Mouse (Mus musculus): ENCODE measurements around the gene Hebp1.

Gene Hebp1

DNA sequence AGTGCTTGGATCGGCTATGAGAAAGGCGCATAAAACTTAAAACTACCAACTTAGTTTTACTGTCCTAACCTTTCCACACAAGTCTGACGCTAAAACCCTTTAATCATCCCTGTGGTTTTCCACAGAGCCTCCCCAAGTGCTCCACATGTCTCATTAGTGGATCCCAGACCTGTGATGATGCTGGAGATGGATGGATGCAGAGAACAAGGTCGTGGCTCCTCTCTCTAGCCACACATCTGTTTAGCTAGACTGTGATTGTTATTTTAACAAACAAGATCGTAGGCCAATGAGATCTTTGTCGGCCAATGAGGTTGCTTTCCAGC, 84.7 kb downstream of the Hebp1 start:
- no peak for DNase-seq (ENCODE audit: low spot score)

DNA sequence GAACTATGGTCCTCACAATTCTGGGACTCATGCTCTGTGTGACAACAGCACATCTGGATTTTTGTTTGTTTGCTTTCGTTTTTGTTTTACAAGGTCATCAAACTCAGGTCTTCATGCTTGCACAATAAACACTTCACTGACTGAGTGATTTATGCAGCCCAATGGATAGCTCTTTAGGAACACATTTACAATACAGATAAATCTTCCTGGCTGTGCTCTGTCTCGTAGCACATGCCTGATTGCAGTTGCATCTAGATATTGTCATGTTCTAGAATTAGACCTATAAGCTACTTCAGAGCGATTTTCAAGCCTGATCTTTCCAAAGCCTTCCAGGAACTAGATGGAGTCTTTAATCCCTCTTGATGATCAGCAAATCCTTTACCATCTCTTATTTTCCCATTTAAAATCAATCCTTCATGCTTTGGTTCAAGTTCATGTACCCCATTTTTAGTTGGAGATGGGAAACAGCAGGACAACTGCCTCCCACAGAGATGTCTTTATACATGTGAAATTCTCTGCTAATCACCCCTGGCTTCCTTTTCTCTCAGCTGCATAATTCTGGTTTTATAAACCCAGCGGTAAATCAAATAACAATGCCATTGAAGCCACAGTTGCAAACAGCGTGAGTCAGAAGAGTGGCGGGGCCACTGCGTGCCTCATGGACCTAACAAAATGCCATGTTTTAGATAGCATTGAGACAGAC, 85.3 kb downstream of the Hebp1 start:
- DNase-seq (ENCODE audit: low spot score) = no peak

DNA sequence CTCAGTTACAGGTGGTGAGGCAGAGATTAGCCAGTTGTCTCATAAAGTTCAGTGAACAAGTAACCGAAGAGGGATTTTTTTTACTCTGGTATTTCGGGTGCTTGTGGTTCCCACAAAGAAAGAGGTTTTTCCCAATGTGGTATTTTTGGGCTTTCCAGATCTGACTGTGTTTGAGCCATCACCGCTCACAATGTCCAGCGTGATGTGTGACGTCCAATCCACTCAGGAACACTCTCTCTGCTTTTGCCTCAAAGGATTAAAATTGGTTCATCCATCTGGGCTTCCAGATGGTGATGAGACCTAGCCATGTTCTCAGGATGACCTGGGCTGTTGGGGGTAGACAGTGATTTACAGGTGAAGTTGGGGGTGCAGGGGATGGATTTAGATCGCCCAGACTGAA, 90.8 kb downstream of the Hebp1 start:
- no peak for DNase-seq (ENCODE audit: low spot score)

DNA sequence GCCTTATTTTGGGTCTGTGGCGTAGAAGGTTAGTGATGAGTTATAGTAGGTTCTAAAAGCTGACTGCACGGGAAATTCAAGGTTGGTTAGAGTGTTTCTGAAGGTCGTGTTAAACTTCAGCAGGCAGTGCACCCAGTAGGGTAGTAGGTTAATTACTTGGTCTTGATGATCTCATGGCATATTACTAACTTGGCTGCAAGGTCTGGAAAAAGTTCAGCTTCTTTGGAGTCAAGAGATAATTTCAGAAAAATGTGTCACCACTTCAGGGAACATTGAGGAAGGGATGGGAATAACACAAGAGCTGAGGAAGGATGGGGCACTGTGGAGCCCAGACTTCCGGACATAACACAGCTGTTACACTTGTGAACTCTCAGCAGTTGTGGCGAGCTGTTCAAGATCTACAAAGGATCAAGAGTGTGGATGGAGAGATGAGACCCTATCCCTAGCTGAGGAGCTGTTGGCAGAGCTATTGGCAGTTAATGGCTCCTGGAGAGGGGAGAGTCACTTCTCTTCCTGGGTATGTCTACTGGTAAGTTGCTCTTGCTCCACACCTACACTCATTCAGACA, 95.0 kb downstream of the Hebp1 start:
- no peak for DNase-seq (ENCODE audit: low spot score)

DNA sequence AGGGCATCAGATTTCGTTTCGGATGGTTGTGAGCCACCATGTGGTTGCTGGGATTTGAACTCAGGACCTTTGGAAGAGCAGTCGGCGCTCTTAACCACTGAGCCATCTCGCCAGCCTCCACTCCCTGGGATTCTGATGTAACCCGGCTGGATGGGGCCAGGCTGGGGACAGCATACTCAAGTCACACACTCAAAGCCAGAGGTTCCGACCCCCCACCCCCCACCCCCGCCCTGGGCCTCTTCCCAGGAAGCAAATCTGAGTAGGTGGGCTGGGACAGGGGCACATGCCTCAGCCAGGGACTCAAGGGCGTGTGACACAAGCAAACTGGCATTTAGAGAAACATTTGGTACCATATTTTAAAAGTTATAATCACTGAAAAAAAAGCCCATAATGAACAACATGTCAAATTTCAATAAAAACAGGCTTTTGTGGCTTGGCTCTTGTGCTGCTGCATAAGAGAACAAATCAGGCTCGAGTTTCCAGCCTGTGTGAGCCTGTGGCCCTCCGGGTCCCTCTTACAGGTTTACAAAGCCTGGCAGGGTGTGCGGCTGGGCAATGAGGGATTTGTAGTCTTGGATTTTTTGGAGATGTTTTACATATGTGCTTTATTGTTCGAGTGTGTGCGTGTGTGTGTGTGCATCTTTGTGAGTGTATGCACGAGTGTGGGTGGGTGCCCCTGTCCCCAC, 96.9 kb downstream of the Hebp1 start:
- DNase-seq (ENCODE audit: low spot score) = no peak

DNA sequence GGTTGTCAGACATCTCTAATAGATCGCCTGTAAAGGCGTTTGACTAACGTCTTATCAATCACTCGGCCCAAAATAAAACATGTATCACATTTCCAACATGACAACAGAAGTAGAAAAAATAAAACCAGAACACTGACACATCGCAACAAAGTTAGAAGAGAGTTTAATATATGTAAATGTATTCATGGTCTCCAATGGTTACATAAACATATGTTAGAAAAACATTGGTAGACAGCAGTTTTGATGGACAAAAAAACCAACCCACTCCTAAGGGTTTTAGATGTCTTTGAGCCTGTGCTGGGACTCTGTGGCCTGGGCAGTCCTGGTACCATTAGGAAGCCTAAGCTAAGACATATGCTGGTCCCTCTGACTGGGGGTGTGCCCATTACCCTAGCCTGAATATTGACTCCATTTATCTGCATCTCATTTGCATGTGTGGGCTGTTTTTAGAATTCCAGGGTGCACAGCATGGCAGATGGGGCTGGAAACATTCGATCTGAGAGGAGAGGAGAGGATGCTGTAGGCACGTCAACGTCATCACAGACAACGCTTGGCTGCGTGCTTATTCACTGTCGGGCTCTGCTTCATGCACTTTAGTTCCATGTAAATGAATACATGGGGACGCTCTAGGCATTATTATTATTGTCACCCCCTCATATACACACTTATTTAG, 104.9 kb downstream of the Hebp1 start:
- no peak for DNase-seq (ENCODE audit: low spot score)

DNA sequence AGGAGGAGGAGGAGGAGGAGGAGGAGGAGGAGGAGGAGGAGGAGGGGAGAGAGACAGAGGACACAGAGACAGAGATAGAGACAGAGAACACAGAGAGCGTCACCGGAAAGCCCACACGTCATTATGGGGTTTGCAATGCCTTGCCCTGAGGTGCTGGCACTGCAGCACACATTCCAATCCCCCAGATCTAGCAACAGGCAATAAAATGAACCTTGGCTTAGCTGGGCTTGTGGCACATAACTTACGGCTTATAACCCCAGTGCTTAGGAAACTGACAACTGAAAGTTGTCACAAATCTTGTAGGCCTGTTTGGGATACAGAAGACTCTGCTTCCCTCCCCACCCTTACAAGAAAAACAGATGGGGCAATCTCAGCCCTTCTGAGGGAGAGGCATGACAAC, 107.2 kb downstream of the Hebp1 start:
- DNase-seq (ENCODE audit: low spot score) = no peak

DNA sequence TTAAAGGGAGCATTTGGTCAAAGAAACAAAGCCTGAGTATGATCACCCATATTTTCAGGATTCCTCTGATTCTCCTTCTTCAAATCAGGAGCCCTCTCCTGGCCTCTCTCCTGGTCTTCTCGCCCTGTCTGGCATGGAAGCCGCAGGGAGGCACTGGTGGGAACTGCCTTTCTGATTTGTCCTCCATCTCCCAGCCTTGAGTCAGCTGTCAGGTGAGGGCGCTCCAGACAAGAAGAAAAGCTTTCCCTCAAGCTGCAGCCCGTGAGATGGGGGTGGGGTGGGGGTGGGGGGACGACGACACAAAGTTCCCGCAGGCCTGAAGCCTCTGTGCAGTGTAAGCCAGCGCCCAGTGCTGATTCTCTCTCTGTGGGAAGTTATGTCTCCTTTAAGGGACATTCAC, 108.0 kb downstream of the Hebp1 start:
- no peak for DNase-seq (ENCODE audit: low spot score)

DNA sequence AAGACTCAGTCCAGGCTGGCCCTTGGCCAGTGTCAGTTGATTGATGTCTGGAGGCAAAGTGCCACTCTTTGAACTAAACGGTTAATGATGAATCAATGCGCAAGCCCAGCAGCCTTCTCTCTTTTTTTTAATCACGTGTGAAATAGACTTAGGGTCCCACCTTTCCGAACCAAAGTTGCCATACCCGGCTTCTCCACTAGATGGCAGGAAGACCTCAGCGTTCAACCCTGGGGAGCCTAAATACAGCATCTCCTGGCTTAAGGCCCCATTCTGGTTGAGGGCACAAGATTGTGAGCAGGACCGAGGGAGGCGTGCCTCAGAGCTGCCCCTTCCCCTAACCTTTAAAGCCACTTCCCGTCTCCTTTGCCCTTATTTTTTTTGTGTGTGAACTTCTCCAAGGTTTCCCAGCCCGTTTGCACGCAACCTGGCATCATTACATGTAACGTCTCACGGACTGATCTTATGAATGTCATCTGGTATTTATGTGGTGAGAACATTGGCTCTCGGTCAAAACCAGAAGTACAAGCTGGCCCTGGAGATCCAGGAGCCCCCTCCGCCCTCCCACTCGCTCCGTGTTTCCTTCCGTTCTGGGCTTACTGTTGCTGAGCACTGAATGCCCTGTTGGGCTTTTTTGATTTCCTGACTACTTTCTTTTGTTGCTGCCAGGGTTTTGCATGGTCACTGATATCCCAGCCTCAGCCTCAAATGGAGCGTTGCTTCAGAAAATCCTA, 109.9 kb downstream of the Hebp1 start:
- peak; percentile 62 for DNase-seq (ENCODE audit: low spot score)

Measured in T-cell, adult 2 months (primary cell).